Mouse (Mus musculus): ENCODE results near the gene Tesk1.

Tesk1 gene

DNA sequence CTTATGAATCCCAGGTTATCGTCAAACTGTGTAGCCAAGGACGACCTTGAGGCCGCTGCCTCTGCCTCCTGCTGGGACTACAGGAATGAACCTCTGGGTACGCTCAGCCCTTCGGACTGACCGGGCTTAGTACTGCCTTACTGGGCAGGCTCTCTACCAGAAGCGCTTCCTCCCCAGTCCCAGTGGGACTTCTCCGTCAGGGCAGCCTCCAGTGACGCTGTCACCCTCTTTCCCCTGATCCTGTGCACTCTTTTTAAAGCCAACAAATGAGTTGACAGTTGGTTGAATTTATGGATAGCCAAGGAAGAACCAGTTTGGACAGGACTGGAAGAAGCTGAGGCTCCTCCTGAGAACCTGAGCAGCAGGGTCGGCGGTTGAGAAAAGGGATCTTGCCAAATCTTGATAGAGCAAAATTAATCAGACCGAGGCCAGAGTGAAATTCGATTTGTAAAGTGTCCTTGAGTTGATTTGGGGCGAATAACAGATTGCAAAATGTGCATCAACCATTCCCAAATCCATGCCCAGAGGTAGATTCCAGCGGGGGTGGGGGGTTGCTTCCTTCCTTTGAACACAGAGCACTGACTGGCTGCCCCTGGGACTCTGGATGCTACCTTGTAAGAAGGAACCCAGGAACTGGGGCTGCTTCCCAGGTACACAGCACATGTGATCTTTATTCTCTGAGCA lies 22.6 kb upstream of the Tesk1 start:
- no peak for DNase-seq (ENCODE audit: low read depth)

DNA sequence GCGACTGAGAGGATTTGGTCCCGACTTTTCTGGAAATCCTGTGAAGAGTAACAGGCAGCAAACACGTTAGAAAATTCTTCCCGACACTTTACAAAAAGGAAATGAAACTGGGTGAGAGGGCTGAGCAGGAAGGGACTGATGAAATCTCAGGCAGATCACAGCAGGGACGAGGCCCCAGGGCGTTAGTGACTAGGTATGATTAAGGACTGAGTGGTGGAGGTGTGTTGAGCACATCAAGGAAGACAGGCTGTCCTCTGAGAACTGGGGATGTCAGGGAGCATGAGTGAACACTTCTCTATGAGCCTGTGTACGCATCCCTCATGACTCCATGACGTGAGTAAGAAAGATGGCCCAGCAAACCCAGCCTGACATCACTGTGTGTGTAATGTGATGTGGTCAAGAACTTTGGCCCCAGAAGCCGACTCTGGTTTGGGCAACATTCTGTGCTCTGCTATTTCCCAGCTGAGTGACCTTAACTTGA lies 21.9 kb upstream of the Tesk1 start:
- no peak for DNase-seq (ENCODE audit: low read depth)

DNA sequence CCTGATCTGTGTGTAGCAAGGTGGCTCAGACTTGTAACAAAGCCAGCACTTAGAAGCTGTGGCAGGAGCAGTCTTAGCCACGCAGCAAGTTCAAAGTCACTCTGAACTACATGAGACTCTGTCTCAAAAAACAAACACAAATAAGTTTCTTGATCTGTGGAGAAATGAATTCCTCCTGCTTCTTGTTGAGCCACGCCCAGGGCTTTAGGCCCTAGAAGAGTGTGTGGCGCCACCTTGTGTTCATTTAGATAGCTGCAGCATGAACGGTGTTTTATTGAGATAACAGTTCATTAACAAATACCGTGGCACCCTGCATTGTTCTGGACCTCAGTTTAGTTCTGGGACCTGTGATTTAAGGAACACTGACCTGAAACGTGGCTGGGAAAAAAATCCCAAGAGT lies 21.4 kb upstream of the Tesk1 start:
- DNase-seq (ENCODE audit: low read depth): peak; percentile 73

DNA sequence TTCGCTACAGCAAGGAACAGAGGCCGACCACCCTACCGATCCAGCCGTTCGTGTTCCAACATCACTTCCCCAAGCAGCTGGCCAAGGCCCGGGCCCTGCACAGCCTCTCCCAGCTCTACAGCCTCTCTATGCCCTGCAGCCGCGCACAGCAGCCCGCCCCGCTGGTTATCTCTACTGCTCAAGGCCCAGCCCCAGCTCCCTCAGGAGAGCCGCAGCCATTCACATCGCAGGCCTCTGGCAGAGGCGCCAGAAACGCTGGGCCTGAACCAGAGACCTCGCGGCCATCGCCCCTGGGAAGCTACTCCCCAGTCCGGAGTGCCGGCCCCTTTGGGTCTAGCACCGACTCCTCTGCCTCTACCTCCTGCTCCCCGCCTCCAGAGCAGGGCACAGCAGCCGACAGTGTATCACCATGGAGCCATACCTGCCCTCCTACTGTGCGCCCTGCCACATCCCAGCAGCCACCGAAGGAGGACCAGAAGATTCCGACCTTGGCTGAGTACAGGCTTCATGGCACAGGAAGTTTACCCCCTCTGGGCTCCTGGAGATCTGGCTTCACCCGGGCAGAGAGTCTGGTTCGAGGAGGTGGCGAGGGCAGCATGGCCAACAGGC lies 20.0 kb upstream of the Tesk1 start:
- DNase-seq (ENCODE audit: low read depth): no peak

DNA sequence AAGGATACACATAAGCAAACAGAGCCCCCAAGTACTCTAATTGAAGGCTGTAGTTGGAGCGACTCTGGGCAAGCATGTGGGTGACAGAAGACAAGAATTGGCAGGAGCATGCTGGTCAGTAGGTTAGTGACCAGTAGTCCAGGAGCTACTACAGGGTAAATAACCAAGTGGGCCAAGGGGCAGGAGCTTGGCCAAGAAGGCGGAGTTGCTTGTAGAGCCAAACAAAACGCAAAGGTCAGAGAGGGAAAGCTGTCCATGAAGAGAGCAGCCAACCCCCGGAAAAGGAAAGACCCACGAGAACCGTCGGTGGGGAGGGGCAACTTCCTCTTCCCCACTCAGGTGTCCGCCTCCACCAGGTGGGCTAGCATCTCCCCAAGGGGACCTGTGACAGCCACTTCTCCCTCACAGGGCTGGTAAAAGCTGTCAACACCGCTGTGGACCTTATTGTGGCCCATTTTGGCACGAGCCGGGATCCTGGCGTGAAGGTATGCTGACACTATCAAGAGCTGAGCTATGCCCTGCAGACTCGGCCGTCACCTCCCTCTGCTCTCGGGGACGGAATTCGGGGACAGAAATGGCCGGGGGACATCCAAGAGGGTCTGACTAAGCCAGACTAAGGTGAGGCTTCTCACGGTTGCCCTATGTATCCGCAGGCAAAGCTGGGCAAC lies 18.3 kb upstream of the Tesk1 start:
- DNase-seq (ENCODE audit: low read depth): no peak

DNA sequence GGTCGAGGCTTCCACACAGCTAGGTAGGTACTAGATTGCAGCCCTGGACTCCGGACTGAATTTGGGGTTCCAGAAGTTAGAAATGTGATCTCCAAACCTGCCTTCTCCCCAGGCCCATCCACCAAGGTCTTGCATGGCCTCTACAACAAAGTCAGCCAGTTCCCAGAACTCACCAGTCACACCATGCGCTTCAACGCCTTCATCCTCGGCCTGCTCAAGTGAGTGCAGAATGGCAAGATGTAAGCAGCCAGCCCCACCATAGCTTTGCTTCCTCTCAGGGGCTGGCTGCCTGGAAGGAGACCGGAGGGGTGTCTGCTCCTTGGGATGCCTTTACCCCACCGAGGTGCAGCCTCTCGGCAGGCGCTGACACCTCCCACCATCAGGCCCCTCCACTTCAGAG lies 17.7 kb upstream of the Tesk1 start:
- no peak for DNase-seq (ENCODE audit: low read depth)

DNA sequence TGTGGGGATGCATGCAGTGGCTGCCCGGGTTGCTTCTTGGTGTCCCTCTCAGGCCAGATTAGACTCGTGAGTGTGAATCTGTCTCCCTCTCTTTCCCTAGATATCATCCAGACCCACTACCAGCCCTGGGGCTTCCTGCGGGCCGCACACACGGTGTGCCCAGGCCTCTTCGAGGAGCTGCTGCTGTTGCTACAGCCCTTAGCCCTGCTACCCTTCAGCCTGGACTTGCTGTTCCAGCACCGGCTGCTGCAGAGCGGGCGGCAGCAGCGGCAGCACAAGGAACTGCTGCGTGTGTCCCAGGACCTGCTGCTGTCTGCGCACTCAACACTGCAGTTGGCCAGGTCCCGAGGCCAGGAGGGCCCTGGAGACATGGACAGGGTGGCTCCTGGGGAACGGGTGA lies 16.5 kb upstream of the Tesk1 start:
- DNase-seq (ENCODE audit: low read depth): no peak

DNA sequence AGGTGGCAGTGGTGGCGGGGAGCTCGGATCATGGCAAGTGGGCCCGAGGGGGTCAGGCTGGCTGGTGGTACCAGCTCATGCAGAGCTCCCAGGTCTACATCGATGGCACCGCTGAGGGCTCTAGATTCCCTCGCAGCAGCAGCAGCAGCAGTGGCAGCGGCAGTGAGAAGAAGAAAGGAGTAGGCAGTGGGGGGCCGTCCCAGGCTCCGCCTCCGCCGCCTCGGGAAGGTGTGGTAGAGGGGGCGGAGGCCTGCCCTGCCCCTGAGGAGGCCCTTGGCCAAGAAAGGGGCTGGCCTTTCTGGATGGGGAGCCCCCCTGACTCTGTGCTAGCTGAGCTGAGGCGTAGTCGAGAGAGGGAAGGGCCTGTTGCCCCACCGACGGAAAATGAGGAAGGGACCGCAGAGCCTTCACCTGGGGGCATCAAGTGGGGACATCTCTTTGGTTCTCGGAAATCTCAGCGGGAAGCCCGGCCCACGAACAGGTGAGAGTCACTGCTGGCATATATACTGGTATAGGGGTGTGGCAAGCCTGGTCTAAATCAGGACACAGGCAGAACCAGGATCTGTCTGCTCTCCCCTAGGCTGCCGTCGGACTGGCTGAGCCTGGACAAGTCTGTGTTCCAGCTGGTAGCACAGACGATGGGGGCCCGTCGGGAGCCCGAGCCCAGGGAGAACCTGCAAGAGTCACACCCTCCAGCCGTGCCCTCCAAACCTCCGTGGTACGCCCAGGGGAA lies 15.9 kb upstream of the Tesk1 start:
- DNase-seq (ENCODE audit: low read depth): no peak

DNA sequence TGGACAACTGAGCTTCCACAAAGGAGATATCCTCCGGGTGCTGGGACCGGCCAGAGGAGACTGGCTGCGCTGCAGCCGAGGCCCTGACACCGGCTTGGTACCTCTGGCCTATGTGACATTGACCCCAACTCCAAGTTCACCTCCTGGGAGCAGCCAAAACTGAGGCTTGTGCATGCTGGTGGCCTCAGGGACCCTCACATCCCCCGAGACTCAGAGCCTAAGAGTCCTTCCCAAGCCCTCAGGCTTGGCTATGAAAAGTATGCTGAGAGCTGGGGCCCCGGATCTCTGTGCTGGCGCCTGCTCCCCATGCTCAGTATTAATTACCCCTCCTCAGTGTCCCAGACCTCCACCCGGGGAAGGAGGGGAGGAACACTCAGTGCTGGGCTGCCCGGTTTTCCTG lies 15.3 kb upstream of the Tesk1 start:
- no peak for DNase-seq (ENCODE audit: low read depth)

DNA sequence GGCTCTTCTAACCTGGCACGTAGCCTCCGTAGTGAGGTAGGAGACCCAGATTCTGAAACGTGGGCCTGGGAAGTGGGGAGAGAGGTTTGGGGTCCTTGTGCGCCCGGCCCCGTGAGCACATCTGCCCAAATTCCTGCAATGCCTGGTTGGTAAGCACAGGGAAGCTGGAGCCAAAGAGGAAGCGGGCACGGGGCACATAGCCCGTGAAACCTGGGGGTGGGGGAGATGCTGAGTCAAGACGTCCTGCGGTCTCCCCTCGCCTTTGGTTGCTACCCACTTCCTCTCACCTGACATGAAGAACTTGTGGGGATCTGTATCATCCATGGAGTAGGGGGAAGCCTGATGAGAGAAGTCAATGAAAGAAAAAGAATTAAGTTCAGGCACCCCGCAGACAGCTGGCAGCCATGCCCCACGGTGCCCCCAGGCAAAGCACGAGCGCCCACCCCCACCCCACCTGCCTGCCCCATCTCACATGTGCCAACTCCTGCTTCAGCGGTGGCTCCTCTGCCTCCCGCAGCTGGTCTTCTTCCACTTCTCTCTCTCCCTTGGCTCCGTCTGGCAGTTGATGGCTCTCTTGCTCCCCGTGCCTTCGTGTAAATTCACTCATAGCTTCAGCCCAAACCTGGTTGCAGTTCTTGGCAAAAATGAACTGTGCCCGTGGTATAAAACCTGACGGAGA lies 14.1 kb upstream of the Tesk1 start:
- no peak for DNase-seq (ENCODE audit: low read depth)

DNA sequence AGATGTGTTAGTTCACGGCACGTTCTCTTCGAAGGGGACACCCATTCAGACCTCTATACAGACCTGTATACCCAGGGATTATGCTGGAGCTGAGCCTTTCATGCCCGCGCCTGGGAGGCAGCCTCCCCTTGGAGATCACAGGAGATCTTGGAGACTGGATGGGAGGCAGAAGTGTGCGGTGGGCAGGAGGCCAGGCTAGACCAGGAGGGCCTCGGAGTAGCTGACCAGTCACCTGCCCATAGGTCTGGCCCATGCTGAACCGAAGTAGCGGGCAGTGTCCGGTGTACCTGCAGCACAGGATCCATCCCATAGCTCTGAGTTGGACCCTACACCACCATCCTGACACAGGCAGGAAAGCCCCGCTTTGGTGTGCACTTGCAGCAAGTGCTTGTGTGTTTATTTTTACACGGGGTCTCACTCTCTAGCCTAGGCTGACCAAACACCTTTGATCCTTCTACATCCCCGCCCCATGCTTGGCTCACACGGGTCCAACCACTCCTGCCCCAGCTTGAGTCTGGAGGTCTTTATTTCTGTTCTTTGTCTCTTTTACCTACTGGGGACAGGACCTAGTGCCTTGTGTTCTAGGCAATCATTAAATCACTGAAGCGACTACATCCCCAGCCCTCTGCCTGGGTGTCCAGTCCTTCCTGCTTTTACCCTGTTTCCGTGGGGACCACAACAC lies 13.4 kb upstream of the Tesk1 start:
- DNase-seq (ENCODE audit: low read depth): no peak

DNA sequence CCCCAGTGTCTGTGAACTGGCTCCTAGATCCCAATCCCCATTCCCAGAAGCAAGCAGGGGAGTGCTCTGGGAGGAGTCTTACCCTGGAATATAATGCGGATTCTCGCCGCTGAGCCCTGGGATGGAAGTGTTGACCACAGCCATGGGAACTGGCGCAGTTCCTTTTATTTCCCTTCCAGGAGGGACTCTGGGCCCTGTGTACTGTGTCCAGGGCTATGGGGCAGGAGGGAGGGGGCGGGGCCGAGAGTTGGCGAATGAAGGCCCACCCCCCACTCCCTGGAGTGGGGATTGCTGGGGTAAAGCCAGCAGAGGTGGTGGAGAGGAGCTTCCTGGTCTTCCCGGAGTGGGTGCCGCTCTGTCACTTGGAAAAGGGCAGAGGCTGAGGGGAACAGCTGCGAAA lies 12.8 kb upstream of the Tesk1 start, which contains the start of gene Fam166b:
Gene Fam166b, minus strand, starts transcription at position 189 of the 400 bp plus-strand sequence.
- no peak for DNase-seq (ENCODE audit: low read depth)

DNA sequence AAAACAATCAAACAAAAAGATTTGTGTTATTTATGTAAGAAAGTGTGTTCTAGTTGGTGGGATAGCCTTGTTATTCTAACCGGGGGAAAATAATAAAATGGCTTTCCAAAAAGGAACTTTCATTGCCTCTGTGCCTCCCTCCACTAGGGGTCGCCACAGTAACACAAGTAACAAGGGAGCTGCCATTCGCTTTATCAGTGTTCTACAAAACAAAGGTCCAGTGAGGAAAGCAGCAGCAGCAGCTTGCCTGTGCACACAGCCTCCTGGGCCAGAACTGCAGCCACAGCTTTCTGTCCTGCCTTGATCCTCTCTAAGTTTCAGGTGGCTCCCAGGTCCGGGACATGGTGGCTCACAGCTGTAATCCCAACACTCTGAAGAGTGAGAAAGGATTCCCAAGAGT lies 10.0 kb upstream of the Tesk1 start:
- peak; percentile 87 for DNase-seq (ENCODE audit: low read depth)

DNA sequence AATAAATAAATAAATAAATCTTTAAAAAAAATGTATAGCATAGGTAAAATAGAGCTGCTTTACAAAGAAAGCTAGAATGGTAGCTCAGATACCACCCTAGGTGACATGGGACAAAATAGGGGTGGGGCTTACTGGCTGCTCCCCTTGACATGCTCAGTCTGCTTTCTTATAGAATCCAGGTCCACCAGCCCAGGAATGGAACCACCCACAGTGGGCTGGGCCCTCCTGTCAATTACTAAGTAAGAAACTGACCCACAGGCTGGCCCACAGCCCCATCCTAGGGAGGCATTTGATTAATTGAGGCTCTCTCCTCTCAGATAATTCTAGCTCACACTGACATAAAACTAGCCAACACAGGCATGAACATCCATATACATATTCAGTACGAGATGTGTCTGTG lies 8.9 kb upstream of the Tesk1 start:
- peak; percentile 68 for DNase-seq (ENCODE audit: low read depth)

DNA sequence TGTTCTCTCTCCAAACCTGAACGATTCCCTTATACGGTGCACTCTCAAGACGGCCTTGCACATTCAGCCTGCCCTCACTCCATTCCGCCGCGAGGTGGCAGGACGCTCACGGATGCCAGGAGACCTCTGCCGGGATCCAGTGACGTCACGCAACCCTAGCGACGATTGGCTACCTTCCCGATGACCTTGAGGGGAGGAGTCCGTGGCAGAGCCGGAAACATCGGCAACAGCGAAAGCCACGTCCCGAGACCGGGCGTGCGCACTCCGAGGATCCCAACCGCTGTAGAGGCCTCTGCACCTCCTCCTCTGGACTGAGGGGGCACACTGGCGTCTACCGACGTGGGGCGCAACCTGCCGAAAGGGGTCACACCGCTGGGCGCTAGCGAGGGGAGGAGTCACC lies 305 bp downstream of the Tesk1 start:
- peak; percentile 100 for DNase-seq (ENCODE audit: low read depth)

DNA sequence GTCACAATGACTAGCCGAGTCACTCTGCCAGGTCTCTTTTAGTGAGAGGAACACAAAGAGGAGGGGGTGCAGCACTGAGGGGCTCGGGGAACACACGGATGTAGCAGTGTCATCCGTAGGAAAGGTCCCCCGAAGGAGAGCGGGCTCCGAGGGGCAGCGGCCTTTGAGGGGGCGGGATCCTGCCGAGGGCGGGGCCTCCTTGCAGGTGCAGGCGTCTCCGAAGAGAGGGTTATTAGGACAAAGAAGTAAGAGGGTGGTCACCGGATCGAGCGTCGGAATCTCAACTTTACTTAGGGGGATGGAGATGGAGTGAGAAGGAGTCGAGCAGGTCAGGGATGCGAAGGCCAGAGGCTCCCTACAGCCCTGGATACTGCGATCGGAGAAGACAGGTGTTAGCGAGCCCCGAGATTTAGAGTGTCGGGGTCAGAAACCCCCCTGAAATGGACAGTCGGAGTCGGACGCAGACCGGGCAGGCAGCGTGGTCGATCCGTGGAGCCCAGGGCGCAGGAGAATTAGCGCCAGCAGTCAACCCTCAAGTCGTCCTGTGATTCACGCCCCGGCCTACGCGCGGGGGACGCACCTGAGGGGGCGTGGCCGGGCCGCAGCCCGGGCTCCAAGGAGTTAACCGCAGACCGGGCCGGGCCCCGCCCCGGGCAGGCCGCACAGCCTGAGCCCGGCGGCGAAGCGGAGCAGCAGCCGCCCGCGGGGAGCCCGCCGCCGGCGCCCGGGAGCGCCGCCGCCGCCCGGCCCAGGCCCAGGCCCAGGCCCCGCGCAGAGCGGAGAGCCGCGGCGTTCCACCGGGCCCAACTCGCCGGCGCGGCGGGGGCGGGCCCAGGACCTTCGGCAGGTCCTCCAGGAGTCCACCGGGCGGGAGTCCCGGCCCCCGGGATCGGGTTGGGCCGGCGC lies 970 bp downstream of the Tesk1 start:
- peak; percentile 59 for DNase-seq (ENCODE audit: low read depth)

DNA sequence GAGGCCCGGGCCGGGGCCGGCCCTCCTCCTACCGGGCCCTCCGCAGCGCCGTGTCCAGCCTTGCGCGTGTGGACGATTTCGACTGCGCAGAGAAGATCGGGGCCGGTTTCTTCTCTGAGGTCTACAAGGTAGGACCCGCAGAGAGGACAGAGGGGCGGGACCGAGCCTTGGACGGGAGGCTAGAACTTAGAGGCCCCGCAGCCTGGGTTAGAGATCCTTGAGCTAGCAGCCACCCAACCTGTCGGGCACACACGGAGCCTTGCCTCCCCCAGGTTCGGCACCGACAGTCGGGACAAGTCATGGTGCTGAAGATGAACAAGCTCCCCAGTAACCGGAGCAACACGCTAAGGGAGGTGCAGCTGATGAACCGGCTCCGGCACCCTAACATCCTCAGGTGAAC lies 1.8 kb downstream of the Tesk1 start:
- no peak for DNase-seq (ENCODE audit: low read depth)

DNA sequence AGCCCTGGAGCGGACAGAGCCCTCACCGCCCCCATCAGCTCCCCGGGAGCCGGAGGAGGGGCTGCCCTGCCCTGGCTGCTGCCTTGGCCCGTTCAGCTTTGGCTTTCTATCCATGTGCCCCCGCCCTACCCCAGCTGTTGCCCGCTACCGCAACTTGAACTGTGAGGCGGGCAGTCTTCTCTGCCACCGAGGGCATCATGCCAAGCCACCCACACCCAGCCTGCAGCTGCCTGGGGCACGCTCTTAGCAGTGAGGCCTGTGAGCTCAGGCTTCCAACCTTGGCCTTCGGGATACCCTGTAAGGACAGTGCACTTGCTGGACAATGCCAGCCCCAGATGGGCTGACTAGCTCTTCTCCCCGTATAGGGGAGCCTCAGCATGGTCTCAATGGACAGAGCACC lies 5.5 kb downstream of the Tesk1 start:
- no peak for DNase-seq (ENCODE audit: low read depth)

DNA sequence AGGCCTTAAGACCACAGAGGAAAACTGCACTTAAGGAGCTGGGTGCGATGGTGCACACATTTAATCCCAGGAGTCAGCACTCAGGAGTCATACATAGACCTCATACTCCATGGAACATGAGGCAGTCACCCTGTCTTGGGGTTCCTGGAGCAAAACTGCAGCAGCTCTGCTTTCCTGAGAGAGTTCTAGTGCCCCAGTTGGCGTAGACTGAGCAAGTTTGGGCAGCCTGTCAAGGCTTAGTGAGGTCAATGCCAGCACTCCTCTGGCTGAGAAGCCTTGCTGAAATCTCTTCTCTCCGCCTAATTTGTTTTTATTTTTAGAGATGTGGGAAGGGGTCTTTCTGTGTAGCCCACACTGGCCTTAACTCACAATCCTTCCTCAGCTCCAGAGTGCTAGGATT lies 6.8 kb downstream of the Tesk1 start:
- DNase-seq (ENCODE audit: low read depth): no peak

DNA sequence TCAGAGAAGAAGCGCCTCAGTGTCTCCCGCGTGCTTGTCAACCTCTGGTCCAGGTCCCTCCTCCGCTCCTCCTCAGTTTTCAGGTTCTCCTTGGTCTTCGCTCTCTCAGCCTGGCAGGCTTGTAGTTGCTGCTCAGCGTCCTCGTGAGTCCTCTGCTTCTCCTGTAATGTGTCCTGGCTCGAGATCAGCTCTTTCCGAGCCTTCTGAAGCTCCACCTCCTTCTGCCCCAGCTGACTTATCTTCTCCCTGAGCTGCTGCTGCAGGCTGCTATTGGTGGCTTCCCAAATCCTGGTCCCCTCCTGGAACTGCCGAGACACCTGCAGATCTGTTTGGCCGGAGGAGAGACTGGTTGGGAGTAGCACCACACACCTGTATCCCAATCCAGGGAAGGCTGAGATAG lies 10.6 kb downstream of the Tesk1 start:
- no peak for DNase-seq (ENCODE audit: low read depth)

DNA sequence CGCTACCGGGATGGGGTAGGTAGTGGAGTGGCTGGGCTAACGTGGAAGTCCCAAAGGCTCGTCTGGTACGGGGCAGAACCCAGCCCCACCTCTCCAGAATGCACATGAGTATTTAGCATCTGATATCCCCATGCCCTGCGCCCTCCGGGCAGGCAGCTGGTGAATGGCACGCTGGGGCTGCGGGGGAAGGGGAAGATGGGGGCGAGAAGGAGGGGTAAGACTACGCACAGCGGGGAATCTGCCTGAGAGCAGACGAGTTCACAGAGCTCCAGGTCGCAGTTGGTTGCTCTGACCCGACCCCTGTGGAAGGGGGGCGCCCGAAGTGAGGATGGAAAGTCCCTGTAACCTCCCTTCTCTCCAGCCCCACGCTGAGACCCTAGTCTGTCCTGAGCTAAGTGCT lies 11.7 kb downstream of the Tesk1 start:
- DNase-seq (ENCODE audit: low read depth): no peak

Data from c-Kit-positive CD71-positive TER-119-negative erythroid progenitor cells, embryonic 14.5 days (primary cell).